Mouse (Mus musculus): Measurements from ENCODE around the gene Ctf2. TPM values are rescaled to one million over a fixed set of nuclear protein-coding genes. Genes with fewer than 3 reads are reported as not detected.

The Ctf2 gene
- polyA plus RNA-seq, 1 experiment from 2014 or later: 0.06 TPM

GRCm38 (mm10) chr7:127711456-127711855 is 20.5 kb downstream of the Ctf2 start:
- Histone ChIP-seq H3K27ac (replicated peaks) (peak overlapping the region; percentile 10), H3K4me3 (replicated peaks) (no peak overlapping the region), H3K4me1 (replicated peaks) (peaks cover 55% of the 10 kb centered on the region), H3K9ac (no peak overlapping the region), H3K4me2 (no peak overlapping the region), H3K27me3 (peaks cover 5% of the 10 kb centered on the region; the same call in 1 of the 2 replicates), H3K36me3 (replicated peaks) (no peaks in the 10 kb centered on the region), H3K9me3 (replicated peaks) (no peaks in the 10 kb centered on the region)
- 51% methylated on average over 3 of the region's 3 CpGs for WGBS (ENCODE audit: insufficient replicate concordance)
- ATAC-seq (ENCODE audit: insufficient read depth): no peak

DNA sequence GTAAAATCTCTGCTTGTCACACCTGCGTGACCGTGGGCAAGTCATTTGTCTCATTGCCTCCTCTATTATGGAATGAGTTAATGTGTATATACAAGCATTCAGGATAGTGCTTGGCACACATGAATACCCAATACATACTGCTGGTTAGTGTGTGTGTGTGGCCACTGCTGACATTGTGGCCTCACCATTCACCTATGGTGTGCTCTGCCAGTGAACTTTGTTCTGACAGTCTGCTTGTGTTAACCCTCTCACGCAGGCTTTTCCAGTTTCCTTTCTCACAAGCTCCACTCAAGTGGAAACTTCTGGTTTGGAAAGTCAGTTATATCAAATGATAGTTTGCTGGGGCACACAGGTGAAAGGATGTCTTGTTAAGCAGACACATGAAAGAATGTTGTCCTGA is 20.9 kb downstream of the Ctf2 start:
- Histone ChIP-seq H3K4me2 (no peak overlapping the region), H3K27ac (replicated peaks) (peak overlapping the region; percentile 10), H3K4me1 (replicated peaks) (peaks cover 55% of the 10 kb centered on the region), H3K9me3 (replicated peaks) (no peaks in the 10 kb centered on the region), H3K27me3 (peaks cover under 1% of the 10 kb centered on the region; the same call in 1 of the 2 replicates), H3K4me3 (replicated peaks) (no peak overlapping the region), H3K9ac (no peak overlapping the region), H3K36me3 (replicated peaks) (peaks cover 4% of the 10 kb centered on the region; the same call in 1 of the 2 replicates)
- 75% methylated on average over 3 of the region's 3 CpGs for WGBS (ENCODE audit: insufficient replicate concordance)
- no peak for ATAC-seq (ENCODE audit: insufficient read depth)

DNA sequence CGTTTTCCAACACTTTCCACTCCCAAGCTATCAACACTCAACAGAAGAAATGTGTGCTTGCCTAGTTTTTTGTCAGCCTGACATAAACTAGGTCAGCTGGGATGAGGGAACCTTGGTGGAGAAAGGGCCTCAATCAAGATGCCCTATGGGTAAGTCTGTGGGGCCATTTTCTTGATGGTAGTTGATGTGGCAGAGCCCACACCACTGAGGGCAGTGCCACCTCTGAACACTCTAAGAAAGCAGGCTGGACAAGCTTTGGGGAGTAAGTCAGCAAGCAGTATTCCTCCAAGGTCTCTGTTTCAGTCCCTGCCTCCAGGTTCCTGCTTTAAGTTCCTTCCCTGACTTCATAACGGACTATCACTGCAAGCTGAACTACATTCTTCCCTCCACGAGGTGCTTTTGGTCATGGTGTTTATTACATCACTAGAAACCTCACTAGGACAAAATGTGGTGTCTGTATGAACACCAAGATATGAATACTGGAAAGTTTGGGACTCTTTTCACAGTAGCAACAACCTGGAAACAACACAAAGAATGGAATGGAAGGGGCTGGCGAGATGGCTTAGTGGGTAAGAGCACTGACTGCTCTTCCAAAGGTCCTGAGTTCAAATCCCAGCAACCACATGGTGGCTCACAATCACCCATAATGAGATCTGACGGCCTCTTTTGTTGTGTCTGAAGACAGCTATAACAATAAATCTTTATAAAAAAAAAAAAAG is 22.5 kb downstream of the Ctf2 start:
- Histone ChIP-seq H3K27ac (replicated peaks) (peak overlapping the region; percentile 89; the same call in 1 of the 2 replicates), H3K4me2 (peak overlapping the region; percentile 97), H3K36me3 (replicated peaks) (peaks cover 12% of the 10 kb centered on the region; the same call in 1 of the 2 replicates), H3K4me1 (replicated peaks) (peaks cover 59% of the 10 kb centered on the region), H3K27me3 (no peaks in the 10 kb centered on the region), H3K9me3 (replicated peaks) (no peaks in the 10 kb centered on the region), H3K4me3 (replicated peaks) (peak overlapping the region; percentile 76), H3K9ac (peak overlapping the region; percentile 71; the same call in 1 of the 2 replicates)
- ATAC-seq (ENCODE audit: insufficient read depth): no peak
- WGBS (ENCODE audit: insufficient replicate concordance): 55% methylated on average over 5 of the region's 5 CpGs

GRCm38 (mm10) chr7:127708207-127709078 is 23.5 kb downstream of the Ctf2 start, which contains the start of gene Bcl7c:
Bcl7c (minus strand) TSS chr7:127708933.
- WGBS (ENCODE audit: insufficient replicate concordance): 1% methylated on average over 87 of the region's 90 CpGs
- no peaks in the 10 kb centered on the region for H3K9me3 ChIP-seq (replicated peaks)
- no peaks in the 10 kb centered on the region for H3K27me3 ChIP-seq

GRCm38 (mm10) chr7:127707957-127708206 is 24.1 kb downstream of the Ctf2 start:
- Histone ChIP-seq H3K4me1 (replicated peaks) (peaks cover 61% of the 10 kb centered on the region), H3K9ac (peak overlapping the region; percentile 71), H3K4me3 (replicated peaks) (peak overlapping the region; percentile 76), H3K27ac (replicated peaks) (peak overlapping the region; percentile 89), H3K36me3 (replicated peaks) (peaks cover 20% of the 10 kb centered on the region; the same call in 1 of the 2 replicates), H3K27me3 (no peaks in the 10 kb centered on the region), H3K4me2 (peak overlapping the region; percentile 97), H3K9me3 (replicated peaks) (no peaks in the 10 kb centered on the region)
- WGBS (ENCODE audit: insufficient replicate concordance): 2% methylated on average over 5 of the region's 5 CpGs
- ATAC-seq (ENCODE audit: insufficient read depth): no peak

More at GRCm38 (mm10) chr7:127708207-127709078, 23.5 kb downstream of the Ctf2 start, which contains the start of gene Bcl7c:
- peak; percentile 92 for ATAC-seq (ENCODE audit: insufficient read depth)
- peak within 1 kb of the TSS; percentile 76 for H3K4me3 ChIP-seq (replicated peaks)
- H3K36me3 ChIP-seq (replicated peaks): peaks cover 19% of the 10 kb centered on the region; the same call in 1 of the 2 replicates
- H3K9ac ChIP-seq: peak within 1 kb of the TSS; percentile 71
- H3K4me2 ChIP-seq: peak within 1 kb of the TSS; percentile 97
- peak within 1 kb of the TSS; percentile 89 for H3K27ac ChIP-seq (replicated peaks)
- H3K4me1 ChIP-seq (replicated peaks): peaks cover 65% of the 10 kb centered on the region

- 36% methylated on average over 22 of the region's 22 CpGs for WGBS (ENCODE audit: insufficient replicate concordance)
- H3K4me3 ChIP-seq (replicated peaks): peak overlapping the region; percentile 76
- peak overlapping the region; percentile 89 for H3K27ac ChIP-seq (replicated peaks)
- ATAC-seq (ENCODE audit: insufficient read depth): no peak
- H3K9me3 ChIP-seq (replicated peaks): no peaks in the 10 kb centered on the region
- H3K9ac ChIP-seq: peak overlapping the region; percentile 71
- H3K27me3 ChIP-seq: no peaks in the 10 kb centered on the region
- peak overlapping the region; percentile 97 for H3K4me2 ChIP-seq
- peaks cover 20% of the 10 kb centered on the region; the same call in 1 of the 2 replicates for H3K36me3 ChIP-seq (replicated peaks)
- peaks cover 55% of the 10 kb centered on the region for H3K4me1 ChIP-seq (replicated peaks)
Observed at GRCm38 (mm10) chr7:127707045-127707956, 24.7 kb downstream of the Ctf2 start.

GRCm38 (mm10) chr7:127705706-127706105 is 26.3 kb downstream of the Ctf2 start:
- Histone ChIP-seq H3K36me3 (replicated peaks) (peaks cover 20% of the 10 kb centered on the region; the same call in 1 of the 2 replicates), H3K4me3 (replicated peaks) (no peak overlapping the region), H3K4me2 (no peak overlapping the region), H3K27me3 (no peaks in the 10 kb centered on the region), H3K27ac (replicated peaks) (no peak overlapping the region), H3K9ac (no peak overlapping the region), H3K4me1 (replicated peaks) (peaks cover 46% of the 10 kb centered on the region), H3K9me3 (replicated peaks) (no peaks in the 10 kb centered on the region)
- 65% methylated on average over 4 of the region's 4 CpGs for WGBS (ENCODE audit: insufficient replicate concordance)
- ATAC-seq (ENCODE audit: insufficient read depth): no peak

GRCm38 (mm10) chr7:127704598-127704997 is 27.4 kb downstream of the Ctf2 start:
- no peak overlapping the region for H3K4me3 ChIP-seq (replicated peaks)
- H3K9ac ChIP-seq: no peak overlapping the region
- H3K36me3 ChIP-seq (replicated peaks): peaks cover 20% of the 10 kb centered on the region; the same call in 1 of the 2 replicates
- H3K27me3 ChIP-seq: no peaks in the 10 kb centered on the region
- no peak overlapping the region for H3K4me2 ChIP-seq
- H3K27ac ChIP-seq (replicated peaks): no peak overlapping the region
- no peak for ATAC-seq (ENCODE audit: insufficient read depth)
- H3K9me3 ChIP-seq (replicated peaks): no peaks in the 10 kb centered on the region
- WGBS (ENCODE audit: insufficient replicate concordance): 60% methylated on average over 6 of the region's 6 CpGs
- peaks cover 44% of the 10 kb centered on the region for H3K4me1 ChIP-seq (replicated peaks)

- Histone ChIP-seq H3K27ac (replicated peaks) (0 out of 2 replicates have a peak overlapping the region, but pooled peaks have one; percentile 25), H3K9me3 (replicated peaks) (no peaks in the 10 kb centered on the region), H3K9ac (no peak overlapping the region), H3K4me2 (no peak overlapping the region), H3K36me3 (replicated peaks) (peaks cover 20% of the 10 kb centered on the region; the same call in 1 of the 2 replicates), H3K27me3 (no peaks in the 10 kb centered on the region), H3K4me3 (replicated peaks) (no peak overlapping the region), H3K4me1 (replicated peaks) (peaks cover 35% of the 10 kb centered on the region)
- 73% methylated on average over 8 of the region's 8 CpGs for WGBS (ENCODE audit: insufficient replicate concordance)
- ATAC-seq (ENCODE audit: insufficient read depth): no peak
Observed at GRCm38 (mm10) chr7:127703561-127704178, 28.3 kb downstream of the Ctf2 start.

GRCm38 (mm10) chr7:127700712-127701331 is 31.1 kb downstream of the Ctf2 start:
- no peak overlapping the region for H3K27ac ChIP-seq (replicated peaks)

More at GRCm38 (mm10) chr7:127700712-127701331, 31.1 kb downstream of the Ctf2 start:
- Histone ChIP-seq H3K9ac (no peak overlapping the region), H3K4me3 (replicated peaks) (no peak overlapping the region), H3K4me1 (replicated peaks) (peaks cover 17% of the 10 kb centered on the region; the same call in 1 of the 2 replicates), H3K27me3 (no peaks in the 10 kb centered on the region), H3K36me3 (replicated peaks) (peaks cover 14% of the 10 kb centered on the region; the same call in 1 of the 2 replicates), H3K4me2 (no peak overlapping the region), H3K9me3 (replicated peaks) (no peaks in the 10 kb centered on the region)
- no peak for ATAC-seq (ENCODE audit: insufficient read depth)
- 42% methylated on average over 3 of the region's 3 CpGs for WGBS (ENCODE audit: insufficient replicate concordance)

Data from liver, embryonic 15.5 days (tissue).